Mouse (Mus musculus) small intestine, adult 10 weeks (tissue): Measurements from ENCODE around the gene Slc29a1. TPM values are rescaled to one million over a fixed set of nuclear protein-coding genes. Genes with fewer than 3 reads are reported as not detected.

Experiments used
- polyA plus RNA-seq: library from polyadenylated mRNA; stranded (reverse); fragments of 350-450 nt; fragmentation: Illumina TruSeq; extraction: RNeasy Lipid Tissue Mini Kit (QIAGEN cat#74804); gene quantifications from one replicate; pipeline ENCODE4 v1.2.3, GENCODE M21; 2014; ENCODE audit warnings: low replicate concordance

Slc29a1 gene
- polyA plus RNA-seq, result 0.82 TPM

GRCm38 (mm10) chr17:45599446-45600242, at the start of gene Slc29a1:
Slc29a1 (minus strand) TSS chr17:45599606.

GRCm38 (mm10) chr17:45601877-45602304, 2.5 kb upstream of the Slc29a1 start, which contains the start of gene Mymx:
Mymx (minus strand) TSS chr17:45602102.

GRCm38 (mm10) chr17:45573087-45573779, 26.2 kb downstream of the Slc29a1 start, which contains the start of gene Hsp90ab1:
Hsp90ab1 (minus strand) TSS chr17:45573271.

GRCm38 (mm10) chr17:45563655-45564530, 35.5 kb downstream of the Slc29a1 start, which contains the start of gene Slc35b2:
Slc35b2 (plus strand) TSS chr17:45563874.

GRCm38 (mm10) chr17:45555452-45556106, 43.8 kb downstream of the Slc29a1 start, which contains the start of gene Nfkbie:
Nfkbie (plus strand) TSS chr17:45555703.

GRCm38 (mm10) chr17:45549617-45550181, 49.7 kb downstream of the Slc29a1 start, which contains the start of gene Tmem151b:
Tmem151b (minus strand) TSS chr17:45549677.

Other genes starting within 250 kb of the Slc29a1 start
- gene Cdc5l, start 165.9 kb downstream of the Slc29a1 start, polyA plus RNA-seq, result 54.4 TPM
- not detected for gene Spats1, start 124.2 kb downstream of the Slc29a1 start, polyA plus RNA-seq
- not detected for gene Aars2, start 92.8 kb downstream of the Slc29a1 start, polyA plus RNA-seq
- not detected for gene Tcte1, start 76.2 kb downstream of the Slc29a1 start, polyA plus RNA-seq
- not detected for gene Tmem151b, start 49.9 kb downstream of the Slc29a1 start, polyA plus RNA-seq
- gene Nfkbie, start 43.9 kb downstream of the Slc29a1 start, polyA plus RNA-seq, result 1.1 TPM
- 1.3 TPM for gene Slc35b2, start 35.7 kb downstream of the Slc29a1 start, polyA plus RNA-seq
- gene Hsp90ab1, start 26.3 kb downstream of the Slc29a1 start, polyA plus RNA-seq, result 585 TPM
- gene Mymx, start 2.5 kb upstream of the Slc29a1 start, polyA plus RNA-seq, result not detected
- gene Capn11, start 59.7 kb upstream of the Slc29a1 start, polyA plus RNA-seq, result 0.63 TPM
- gene Mrpl14, start 86.7 kb upstream of the Slc29a1 start, polyA plus RNA-seq, result not detected
- 2.9 TPM for gene Tmem63b, start 87.3 kb upstream of the Slc29a1 start, polyA plus RNA-seq
- not detected for gene 1600014C23Rik, start 134.2 kb upstream of the Slc29a1 start, polyA plus RNA-seq